Mouse (Mus musculus) lung, postnatal 4 days (tissue): ENCODE measurements around the gene Gm10722.
"Not testable (repeated sequence)": the region's sequence is repeated elsewhere in the genome, so short reads cannot be mapped to it uniquely, and the experiment has no call there.

ENCODE experiments used
- DNase-seq, 2 experiments: peaks; one replicate each; pipeline ENCODE4 v3.0.0; 2021

Gm10722 gene

DNA sequence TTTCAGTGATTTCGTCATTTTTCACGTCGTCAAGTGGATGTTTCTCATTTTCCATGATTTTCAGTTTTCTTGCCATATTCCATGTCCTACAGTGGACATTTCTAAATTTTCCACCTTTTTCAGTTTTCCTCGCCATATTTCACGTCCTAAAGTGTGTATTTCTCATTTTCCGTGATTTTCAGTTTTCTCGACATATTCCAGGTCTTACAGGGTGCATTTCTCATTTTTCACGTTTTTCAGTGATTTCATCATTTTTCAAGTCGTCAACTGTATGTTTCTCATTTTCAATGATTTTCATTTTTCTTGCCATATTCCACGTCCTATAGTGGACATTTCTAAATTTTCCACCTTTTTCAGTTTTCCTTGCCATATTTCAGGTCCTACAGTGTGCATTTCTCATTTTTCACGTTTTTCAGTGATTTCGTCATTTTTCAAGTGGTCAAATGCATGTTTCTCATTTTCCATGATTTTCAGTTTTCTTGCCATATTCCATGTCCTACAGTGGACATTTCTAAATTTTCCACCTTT lies at the start of gene Gm10722:
Gene Gm10722 (plus strand): TSS at position 478 of the 528 bp plus-strand sequence.
- DNase-seq = peak; percentile 35 to 57

DNA sequence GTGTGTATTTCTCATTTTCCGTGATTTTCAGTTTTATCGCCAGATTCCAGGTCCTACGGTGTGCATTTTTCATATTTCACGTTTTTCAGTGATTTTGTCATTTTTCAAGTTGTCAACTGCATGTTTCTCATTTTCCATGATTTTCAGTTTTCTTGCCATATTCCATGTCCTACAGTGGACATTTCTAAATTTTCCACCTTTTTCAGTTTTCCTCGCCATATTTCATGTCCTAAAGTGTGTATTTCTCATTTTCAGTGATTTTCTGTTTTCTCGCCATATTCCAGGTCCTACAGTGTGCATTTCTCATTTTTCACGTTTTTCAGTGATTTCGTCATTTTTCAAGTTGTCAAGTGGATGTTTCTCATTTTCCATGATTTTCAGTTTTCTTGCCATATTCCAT lies 284 bp downstream of the Gm10722 start:
- DNase-seq = peak; percentile 51 to 58

- DNase-seq = peak; percentile 97 to 100
Observed at GRCm38 (mm10) chr9:3001948-3002659, 1.4 kb downstream of the Gm10722 start.

GRCm38 (mm10) chr9:3002794-3003396 lies 2.2 kb downstream of the Gm10722 start, which contains the start of gene Gm11168:
Gm11168 (plus strand) TSS chr9:3003346.
- not testable (repeated sequence) for DNase-seq

- not testable (repeated sequence) for DNase-seq
Observed at GRCm38 (mm10) chr9:3006179-3006578, 5.5 kb downstream of the Gm10722 start.

- peak; percentile 89 to 94 for DNase-seq
Observed at GRCm38 (mm10) chr9:3006636-3007035, 5.9 kb downstream of the Gm10722 start.

- DNase-seq = not testable (repeated sequence)
Observed at GRCm38 (mm10) chr9:3007272-3007671, 6.5 kb downstream of the Gm10722 start.

- not testable (repeated sequence) for DNase-seq
Observed at GRCm38 (mm10) chr9:3009331-3009730, 8.6 kb downstream of the Gm10722 start.

DNA sequence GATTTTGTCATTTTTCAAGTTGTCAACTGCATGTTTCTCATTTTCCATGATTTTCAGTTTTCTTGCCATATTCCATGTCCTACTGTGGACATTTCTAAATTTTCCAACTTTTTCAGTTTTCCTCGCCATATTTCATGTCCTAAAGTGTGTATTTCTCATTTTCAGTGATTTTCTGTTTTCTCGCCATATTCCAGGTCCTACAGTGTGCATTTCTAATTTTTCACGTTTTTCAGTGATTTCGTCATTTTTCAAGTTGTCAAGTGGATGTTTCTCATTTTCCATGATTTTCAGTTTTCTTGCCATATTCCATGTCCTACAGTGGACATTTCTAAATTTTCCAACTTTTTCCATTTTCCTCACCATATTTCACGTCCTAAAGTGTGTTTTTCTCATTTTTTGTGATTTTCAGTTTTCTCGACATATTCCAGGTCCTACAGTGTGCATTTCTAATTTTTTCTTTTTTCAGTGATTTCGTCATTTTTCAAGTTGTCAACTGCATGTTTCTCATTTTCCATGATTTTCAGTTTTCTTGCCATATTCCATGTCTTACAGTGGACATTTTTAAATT lies 11.4 kb downstream of the Gm10722 start:
- not testable (repeated sequence) for DNase-seq

DNA sequence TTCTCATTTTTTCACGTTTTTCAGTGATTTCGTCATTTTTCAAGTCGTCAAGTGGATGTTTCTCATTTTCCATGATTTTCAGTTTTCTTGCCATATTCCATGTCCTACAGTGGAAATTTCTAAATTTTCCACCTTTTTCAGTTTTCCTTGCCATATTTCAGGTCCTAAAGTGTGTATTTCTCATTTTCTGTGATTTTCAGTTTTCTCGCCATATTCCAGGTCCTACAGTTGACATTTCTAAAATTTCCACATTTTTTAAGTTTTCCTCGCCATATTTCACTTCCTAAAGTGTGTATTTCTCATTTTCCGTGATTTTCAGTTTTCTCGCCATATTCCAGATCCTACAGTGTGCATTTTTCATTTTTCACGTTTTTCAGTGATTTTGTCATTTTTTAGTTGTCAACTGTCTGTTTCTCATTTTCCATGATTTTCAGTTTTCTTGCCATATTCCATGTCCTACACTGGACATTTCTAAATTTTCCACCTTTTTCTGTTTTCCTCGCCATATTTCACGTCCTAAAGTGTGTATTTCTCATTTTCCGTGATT lies 12.1 kb downstream of the Gm10722 start, which contains the start of gene Gm10721:
Gene Gm10721 (plus strand): TSS at position 408 of the 547 bp plus-strand sequence.
- not testable (repeated sequence) for DNase-seq

DNA sequence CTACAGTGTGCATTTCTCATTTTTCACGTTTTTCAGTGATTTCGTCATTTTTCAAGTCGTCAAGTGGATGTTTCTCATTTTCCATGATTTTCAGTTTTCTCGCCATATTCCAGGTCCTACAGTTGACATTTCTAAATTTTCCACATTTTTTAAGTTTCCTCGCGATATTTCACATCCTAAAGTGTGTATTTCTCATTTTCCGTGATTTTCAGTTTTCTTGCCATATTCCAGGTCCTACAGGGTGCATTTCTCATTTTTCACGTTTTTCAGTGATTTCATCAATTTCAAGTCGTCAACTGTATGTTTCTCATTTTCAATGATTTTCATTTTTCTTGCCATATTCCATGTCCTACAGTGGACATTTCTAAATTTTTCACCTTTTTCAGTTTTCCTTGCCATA lies 14.6 kb downstream of the Gm10722 start, which contains the start of gene Gm10720:
Gene Gm10720 (plus strand): TSS at position 301 of the 400 bp plus-strand sequence.
- DNase-seq = not testable (repeated sequence)

- not testable (repeated sequence) for DNase-seq
Observed at GRCm38 (mm10) chr9:3015896-3016295, 15.2 kb downstream of the Gm10722 start.

- not testable (repeated sequence) for DNase-seq
Observed at GRCm38 (mm10) chr9:3017108-3017507, 16.4 kb downstream of the Gm10722 start, which contains the start of gene Gm10719. Gm10719 (plus strand) TSS chr9:3017408.

DNA sequence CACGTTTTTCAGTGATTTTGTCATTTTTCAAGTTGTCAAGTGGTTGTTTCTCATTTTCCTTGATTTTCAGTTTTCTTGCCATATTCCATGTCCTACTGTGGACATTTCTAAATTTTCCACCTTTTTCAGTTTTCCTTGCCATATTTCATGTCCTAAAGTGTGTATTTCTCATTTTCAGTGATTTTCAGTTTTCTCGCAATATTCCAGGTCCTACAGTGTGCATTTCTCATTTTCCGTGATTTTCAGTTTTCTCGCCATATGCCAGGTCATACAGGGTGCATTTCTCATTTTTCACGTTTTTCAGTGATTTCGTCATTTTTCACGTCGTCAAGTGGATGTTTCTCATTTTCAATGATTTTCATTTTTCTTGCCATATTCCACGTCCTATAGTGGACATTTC lies 18.2 kb downstream of the Gm10722 start:
- peak; percentile 87 to 92 for DNase-seq

DNA sequence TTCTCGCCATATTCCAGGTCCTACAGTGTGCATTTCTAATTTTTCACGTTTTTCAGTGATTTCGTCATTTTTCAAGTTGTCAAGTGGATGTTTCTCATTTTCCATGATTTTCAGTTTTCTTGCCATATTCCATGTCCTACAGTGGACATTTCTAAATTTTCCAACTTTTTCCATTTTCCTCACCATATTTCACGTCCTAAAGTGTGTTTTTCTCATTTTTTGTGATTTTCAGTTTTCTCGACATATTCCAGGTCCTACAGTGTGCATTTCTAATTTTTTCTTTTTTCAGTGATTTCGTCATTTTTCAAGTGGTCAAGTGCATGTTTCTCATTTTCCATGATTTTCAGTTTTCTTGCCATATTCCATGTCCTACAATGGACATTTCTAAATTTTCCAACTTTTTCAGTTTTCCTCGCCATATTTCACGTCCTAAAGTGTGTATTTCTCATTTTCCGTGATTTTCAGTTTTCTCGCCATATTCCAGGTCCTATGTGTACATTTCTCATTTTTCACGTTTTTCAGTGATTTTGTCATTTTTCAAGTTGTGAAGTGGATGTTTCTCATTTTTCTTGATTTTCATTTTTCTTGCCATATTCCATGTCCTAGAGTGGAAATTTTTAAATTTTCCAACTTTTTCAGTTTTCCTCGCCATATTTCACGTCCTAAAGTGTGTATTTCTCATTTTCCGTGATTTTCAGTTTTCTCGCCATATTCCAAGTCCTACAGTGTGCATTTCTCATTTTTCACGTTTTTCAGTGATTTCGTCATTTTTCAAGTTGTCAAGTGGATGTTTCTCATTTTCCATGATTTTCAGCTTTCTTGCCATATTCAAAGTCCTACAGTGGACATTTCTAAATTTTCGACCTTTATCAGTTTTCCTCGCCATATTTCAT lies 19.4 kb downstream of the Gm10722 start:
- DNase-seq = peak; percentile 79

DNA sequence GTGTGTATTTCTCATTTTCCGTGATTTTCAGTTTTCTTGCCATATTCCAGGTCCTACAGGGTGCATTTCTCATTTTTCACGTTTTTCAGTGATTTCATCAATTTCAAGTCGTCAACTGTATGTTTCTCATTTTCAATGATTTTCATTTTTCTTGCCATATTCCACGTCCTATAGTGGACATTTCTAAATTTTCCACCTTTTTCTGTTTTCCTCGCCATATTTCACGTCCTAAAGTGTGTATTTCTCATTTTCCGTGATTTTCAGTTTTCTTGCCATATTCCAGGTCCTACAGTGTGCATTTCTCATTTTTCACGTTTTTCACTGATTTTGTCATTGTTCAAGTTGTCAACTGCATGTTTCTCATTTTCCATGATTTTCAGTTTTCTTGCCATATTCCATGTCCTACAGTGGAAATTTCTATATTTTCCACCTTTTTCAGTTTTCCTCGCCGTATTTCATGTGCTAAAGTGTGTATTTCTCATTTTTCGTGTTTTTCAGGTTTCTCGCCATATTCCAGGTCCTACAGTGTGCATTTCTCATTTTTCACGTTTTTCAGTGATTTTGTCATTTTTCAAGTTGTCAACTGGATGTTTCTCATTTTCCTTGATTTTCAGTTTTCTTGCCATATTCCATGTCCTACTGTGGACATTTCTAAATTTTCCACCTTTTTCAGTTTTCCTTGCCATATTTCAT lies 21.7 kb downstream of the Gm10722 start:
- DNase-seq = peak; percentile 73 to 82

DNA sequence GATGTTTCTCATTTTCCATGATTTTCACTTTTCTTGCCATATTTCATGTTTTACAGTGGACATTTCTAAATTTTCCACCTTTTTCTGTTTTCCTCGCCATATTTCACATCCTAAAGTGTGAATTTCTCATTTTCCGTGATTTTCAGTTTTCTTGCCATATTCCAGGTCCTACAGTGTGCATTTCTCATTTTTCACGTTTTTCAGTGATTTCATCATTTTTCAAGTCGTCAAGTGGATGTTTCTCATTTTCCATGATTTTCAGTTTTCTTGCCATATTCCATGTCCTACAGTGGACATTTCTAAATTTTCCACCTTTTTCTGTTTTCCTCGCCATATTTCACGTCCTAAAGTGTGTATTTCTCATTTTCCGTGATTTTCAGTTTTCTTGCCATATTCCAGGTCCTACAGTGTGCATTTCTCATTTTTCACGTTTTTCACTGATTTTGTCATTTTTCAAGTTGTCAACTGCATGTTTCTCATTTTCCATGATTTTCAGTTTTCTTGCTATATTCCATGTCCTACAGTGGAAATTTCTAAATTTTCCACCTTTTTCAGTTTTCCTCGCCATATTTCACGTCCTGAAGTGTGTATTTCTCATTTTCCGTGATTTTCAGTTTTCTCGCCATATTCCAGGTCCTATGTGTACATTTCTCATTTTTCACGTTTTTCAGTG lies 22.7 kb downstream of the Gm10722 start, which contains the start of gene Gm10718:
Gene Gm10718 (plus strand): TSS at position 236 of the 673 bp plus-strand sequence.
- peak; percentile 44 to 56 for DNase-seq

- DNase-seq = peak; percentile 80 to 89
Observed at GRCm38 (mm10) chr9:3023985-3024648, 23.4 kb downstream of the Gm10722 start.

DNA sequence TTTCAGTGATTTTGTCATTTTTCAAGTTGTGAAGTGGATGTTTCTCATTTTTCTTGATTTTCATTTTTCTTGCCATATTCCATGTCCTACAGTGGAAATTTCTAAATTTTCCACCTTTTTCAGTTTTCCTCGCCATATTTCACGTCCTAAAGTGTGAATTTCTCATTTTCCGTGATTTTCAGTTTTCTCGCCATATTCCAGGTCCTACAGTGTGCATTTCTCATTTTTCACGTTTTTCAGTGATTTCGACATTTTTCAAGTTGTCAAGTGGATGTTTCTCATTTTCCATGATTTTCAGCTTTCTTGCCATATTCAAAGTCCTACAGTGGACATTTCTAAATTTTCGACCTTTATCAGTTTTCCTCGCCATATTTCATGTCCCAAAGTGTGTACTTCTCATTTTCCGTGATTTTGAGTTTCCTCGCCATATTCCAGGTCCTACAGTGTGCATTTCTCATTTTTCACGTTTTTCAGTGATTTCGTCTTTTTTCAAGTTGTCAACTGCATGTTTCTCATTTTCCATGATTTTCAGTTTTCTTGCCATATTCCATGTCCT lies 24.3 kb downstream of the Gm10722 start, which contains the start of gene Gm10717:
Gene Gm10717 (plus strand): TSS at position 506 of the 556 bp plus-strand sequence.
- peak; percentile 61 to 71 for DNase-seq
